Mouse (Mus musculus): Measurements from ENCODE around the gene Il9.

DNA sequence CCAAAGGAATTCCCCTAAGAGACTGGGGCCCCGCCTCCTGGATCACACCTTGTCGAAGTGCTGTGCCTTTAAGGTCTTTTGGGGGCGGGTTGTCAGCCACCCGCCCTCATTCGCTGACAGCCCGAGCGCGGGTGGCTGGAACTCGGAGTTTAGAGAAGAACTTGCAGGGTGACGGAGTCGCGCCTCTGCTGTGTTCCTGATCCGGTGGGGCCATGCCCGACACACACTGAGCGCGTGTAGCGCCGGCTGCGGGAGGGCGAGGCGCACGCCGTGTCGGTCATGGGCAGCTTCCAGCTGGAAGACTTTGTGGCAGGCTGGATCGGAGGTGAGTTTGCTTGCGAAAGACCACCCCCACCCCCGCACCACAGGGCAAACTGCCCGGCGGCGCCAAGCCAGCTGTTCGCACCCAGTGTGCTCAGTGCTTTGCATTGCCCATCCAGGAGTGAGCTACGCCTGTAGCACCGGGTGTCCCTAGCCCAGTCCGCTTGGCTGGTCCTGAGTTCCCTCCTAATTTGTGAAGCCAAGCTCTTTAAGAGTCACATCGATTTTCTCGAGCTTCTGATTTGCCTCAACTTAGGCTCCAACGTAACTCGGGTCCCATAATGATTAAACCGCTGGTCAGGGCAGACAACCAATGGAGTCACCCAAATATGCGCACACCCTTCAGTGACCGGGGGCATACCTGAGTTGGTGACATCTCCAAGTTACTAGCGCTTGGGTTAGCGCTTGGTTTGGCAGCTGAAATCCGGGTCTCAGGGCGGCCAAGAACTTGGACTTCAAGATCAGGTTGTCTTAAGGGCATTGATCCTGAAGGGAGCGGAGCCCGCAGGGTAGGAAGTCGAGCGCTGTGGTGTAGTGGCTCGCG lies 43.6 kb downstream of the Il9 start, which contains the start of gene Slc25a48:
- no peak for TF ChIP-seq CTCF (IDR thresholded peaks at IDR 0.05; ENCODE audit: low read depth, low read length)
- peak; percentile 74; the same call in 1 of the 2 replicates for TF ChIP-seq POLR2A (IDR thresholded peaks at IDR 0.05; ENCODE audit: extremely low read depth, insufficient read depth, low read length)

All from liver, adult 2 months (tissue).